Mouse (Mus musculus): ENCODE measurements at regions not wholly inside any gene's neighbourhood (a gene's known extent, or its start where the extent isn't known, plus 50 kb on each side); places are given as distances from the start of the nearest gene placed in this dataset.

DNA sequence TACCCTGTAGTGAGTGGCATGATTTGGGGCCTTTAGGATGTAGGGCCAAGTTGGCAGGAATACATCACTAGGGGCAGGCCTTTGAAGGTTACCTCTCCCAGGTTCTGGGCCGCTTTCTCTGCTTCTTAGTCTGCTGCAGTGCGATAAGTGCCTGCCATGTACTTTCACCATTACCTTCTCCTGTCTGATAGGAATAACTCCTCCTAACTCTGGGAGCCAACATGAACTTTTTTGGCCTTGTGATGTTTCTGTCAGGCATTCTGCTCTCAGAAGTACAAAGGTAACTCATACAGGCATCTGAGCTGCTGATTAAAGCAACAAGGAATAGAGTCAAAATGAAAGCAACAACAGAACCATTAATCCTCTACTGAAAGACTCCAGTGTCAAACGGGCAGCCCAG lies 301.2 kb upstream of the G6pd2 start:
- TF ChIP-seq CTCF (IDR thresholded peaks at IDR 0.05; ENCODE audit: low read depth) (no peak), EP300 (optimal IDR thresholded peaks at IDR 0.05) (no peak)

Measured in stomach, postnatal 0 days (tissue).